Mouse (Mus musculus) liver, embryonic 16.5 days (tissue): ENCODE measurements around the gene Ndufaf3. TPM values are rescaled to one million over a fixed set of nuclear protein-coding genes. Genes with fewer than 3 reads are reported as not detected.

ENCODE experiments used
- ATAC-seq: fragments of 200-750 bp; cut with Nextera tagmentation; 2 replicates; pipeline ENCODE4 v1.8.0; 2017; ENCODE audit warnings: low read depth, mild to moderate bottlenecking, moderate number of reproducible peaks, moderate library complexity
- H3K27ac ChIP-seq: fragments of 300-500 bp; sonication (generic); 2 replicates; pipeline ENCODE4 v1.5.1; 2014; ENCODE audit warnings: mild to moderate bottlenecking, low read length
- H3K27me3 ChIP-seq: fragments of 300-500 bp; sonication (generic); 2 replicates; pipeline ENCODE4 v1.6.1; 2014; ENCODE audit warnings: low read depth, low read length, mixed read lengths; ENCODE audit not compliant: control insufficient read depth, insufficient read depth
- H3K36me3 ChIP-seq: fragments of 300-500 bp; sonication (generic); 2 replicates; pipeline ENCODE4 v1.6.1; 2014; ENCODE audit warnings: mild to moderate bottlenecking; ENCODE audit not compliant: control insufficient read depth, insufficient read depth
- H3K4me1 ChIP-seq: fragments of 300-500 bp; sonication (generic); 2 replicates; pipeline ENCODE4 v1.6.1; 2014; ENCODE audit warnings: low read depth, low read length, mixed read lengths; ENCODE audit not compliant: control insufficient read depth
- H3K4me2 ChIP-seq: fragments of 300-500 bp; sonication (generic); 2 replicates; pipeline ENCODE4 v1.6.1; 2014; ENCODE audit warnings: low read depth, low read length, mixed read lengths
- H3K4me3 ChIP-seq: fragments of 300-500 bp; sonication (generic); 2 replicates; pipeline ENCODE4 v1.5.1; 2014; ENCODE audit warnings: low read depth, mild to moderate bottlenecking, low read length
- H3K9ac ChIP-seq: fragments of 300-500 bp; sonication (generic); 2 replicates; pipeline ENCODE4 v1.6.1; 2014; ENCODE audit warnings: low read depth, low read length
- H3K9me3 ChIP-seq: fragments of 300-500 bp; sonication (generic); replicated peaks from 2 replicates; pipeline ENCODE4 v1.6.1; 2016; ENCODE audit warnings: low read length; ENCODE audit not compliant: control insufficient read depth
- WGBS: fragments of 180-500 bp; shearing (Covaris S2); extraction: QIAGEN DNeasy Blood & Tissue Kit; methylation state at CpG from one replicate; pipeline ENCODE4 v1.1.7; 2014; ENCODE audit not compliant: insufficient replicate concordance; 5-methylcytosine and 5-hydroxymethylcytosine counted together
- polyA plus RNA-seq: library from polyadenylated mRNA; unstranded; fragments of >200 nt; fragmentation: Nextera tagmentation; extraction: Ambion mirVana; gene quantifications from 2 replicates; pipeline ENCODE4 v1.2.1, GENCODE M21; 2015

Ndufaf3 gene
- polyA plus RNA-seq, 1 experiment from 2014 or later = 21.9 TPM

DNA sequence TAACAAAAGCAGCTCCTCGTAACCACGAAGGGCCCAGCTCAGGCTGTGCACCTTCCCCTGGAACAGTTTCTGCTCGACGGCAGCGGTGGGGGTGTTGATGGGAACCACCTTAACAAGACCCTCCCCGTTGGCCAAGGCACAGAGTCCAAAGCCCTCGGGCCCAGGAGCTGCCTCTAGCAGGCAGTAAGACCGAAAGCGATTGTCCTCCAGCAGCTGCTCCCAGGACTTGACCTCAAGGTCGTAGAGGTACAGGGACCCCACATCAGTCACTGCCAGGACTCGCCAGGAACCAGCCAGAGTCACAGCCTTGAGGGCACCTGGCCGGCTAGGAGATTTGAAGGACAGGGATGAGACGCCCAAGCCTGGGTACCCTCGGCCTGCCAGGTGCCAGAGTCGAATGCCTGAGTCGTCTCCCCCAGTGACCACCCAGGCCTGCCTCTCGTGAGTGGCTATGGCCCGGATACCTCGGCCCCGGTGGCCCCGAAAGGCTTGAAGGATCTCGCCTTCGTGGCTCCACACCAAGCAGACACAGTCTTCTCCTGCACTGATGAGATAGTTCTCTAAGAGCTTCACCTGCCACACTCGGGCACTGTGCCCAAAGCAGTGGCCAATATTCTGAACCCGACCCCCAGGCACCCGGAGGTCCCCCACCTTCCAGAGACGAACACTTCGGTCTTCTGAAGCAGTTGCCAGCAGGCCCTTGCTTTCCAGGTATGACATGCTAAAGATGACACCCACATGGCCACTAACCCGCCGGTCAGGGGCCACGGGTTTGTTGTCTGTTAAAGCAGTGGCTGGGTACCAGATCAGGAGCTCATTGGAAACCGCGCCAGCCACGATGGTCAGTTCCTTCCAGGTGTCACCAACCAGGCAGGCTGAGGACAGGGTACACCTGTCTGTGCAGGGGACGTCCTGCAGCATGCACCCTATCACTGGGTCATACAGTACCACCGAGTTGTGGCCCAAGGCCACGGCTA is 8.4 kb upstream of the Ndufaf3 start:
- Histone ChIP-seq H3K9ac (no peak overlapping the region), H3K36me3 (peaks cover 7% of the 10 kb centered on the region)
- 80% methylated on average over 37 of the region's 37 CpGs for WGBS

DNA sequence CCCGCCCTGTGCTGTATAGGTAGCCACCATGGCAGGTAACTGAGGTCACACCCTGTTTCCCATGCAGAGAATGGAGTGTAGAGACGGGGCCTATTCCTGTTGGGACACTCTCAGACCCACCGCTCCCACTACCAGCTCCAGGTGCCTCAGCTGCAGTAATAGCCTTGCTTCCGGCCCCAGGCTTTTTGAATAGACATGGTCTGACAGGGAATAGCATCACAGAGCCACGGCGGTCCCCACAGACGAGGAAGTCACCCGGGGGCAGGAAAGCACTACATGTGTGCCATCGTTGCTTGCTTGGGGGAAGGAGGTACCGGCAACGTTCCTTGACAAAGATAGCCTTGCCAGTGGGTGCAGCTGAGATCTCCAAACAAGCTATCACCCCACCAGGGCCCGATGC is 7.7 kb upstream of the Ndufaf3 start:
- no peak for ATAC-seq
- Histone ChIP-seq H3K36me3 (peaks cover 7% of the 10 kb centered on the region), H3K4me1 (peaks cover 27% of the 10 kb centered on the region), H3K9ac (no peak overlapping the region), H3K27me3 (no peaks in the 10 kb centered on the region), H3K9me3 (no peaks in the 10 kb centered on the region), H3K4me3 (no peak overlapping the region), H3K4me2 (no peak overlapping the region), H3K27ac (no peak overlapping the region)
- 69% methylated on average over 12 of the region's 12 CpGs for WGBS

More for the DNA sequence above, 8.4 kb upstream of the Ndufaf3 start:
- Histone ChIP-seq H3K27me3 (no peaks in the 10 kb centered on the region), H3K9me3 (no peaks in the 10 kb centered on the region), H3K4me2 (no peak overlapping the region), H3K4me3 (no peak overlapping the region), H3K4me1 (peaks cover 20% of the 10 kb centered on the region), H3K27ac (no peak overlapping the region)
- ATAC-seq = no peak

DNA sequence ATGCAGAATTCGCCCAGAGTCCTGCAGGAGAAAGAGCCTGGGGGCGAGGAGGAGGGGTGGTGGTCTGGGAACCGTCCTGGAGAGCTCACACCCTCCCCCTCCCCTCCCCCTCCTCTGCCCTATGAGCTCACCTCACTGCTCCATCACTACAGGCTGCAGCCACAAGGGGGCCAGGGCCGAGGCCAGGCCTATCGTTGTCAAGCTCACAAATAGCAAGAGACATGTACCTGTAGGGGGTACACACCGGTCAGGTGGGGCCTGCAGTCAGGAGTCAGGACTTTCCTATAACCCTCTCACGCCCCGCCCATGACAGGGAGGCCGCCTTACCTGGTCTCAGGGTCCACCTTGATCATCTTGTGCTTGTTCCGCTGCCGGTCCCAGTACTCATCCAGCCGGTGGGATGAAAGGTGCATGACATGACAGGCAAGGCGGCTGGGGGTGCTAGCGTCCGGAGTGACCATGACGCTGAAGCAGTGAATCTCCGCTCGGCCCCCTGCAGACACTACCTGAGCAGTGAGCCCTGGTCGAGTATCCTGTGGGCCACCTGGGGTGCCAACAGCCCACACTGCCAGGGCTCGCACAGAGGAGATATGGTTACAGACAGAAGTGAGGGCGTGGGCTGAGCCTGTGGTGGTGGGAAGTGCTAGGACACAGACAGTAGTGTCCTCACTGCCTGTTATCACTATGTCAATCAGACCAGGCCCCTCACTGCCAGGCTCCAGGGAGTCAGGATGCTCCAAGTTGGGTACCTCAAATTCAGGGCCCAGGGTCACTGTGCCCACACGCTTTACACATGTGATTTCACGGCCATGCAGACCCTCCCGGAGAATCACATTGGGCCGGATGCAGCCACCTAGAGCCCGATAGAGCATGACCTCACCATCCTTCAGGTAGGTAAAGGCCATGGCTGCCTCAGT is 6.8 kb upstream of the Ndufaf3 start:
- ATAC-seq = no peak
- 62% methylated on average over 26 of the region's 26 CpGs for WGBS
- no peak overlapping the region for H3K4me2 ChIP-seq
- H3K9me3 ChIP-seq = no peaks in the 10 kb centered on the region
- no peak overlapping the region for H3K27ac ChIP-seq
- H3K27me3 ChIP-seq = no peaks in the 10 kb centered on the region
- no peak overlapping the region for H3K9ac ChIP-seq
- no peak overlapping the region for H3K4me3 ChIP-seq
- H3K36me3 ChIP-seq = peaks cover 7% of the 10 kb centered on the region
- peaks cover 28% of the 10 kb centered on the region for H3K4me1 ChIP-seq

DNA sequence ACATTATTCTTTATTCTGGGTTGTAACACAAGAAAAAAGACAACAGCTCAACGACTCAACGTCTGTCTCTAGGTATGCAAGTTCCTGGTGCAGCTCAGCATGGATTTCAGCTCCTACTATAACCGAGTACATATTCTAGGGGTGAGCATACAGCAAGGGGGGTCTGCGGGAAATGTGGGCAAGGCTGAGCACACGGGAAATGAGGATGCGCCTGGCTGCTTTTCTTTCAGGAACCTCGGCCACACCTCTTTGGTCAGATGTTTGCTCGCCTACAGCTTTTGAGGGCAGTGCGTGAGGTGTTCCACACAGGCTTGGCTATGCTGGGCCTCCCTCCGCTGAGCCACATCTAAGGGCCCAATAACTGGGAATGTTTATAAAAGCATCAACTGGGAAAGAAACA is 5.1 kb upstream of the Ndufaf3 start:
- Histone ChIP-seq H3K4me3 (no peak overlapping the region), H3K4me1 (peaks cover 31% of the 10 kb centered on the region), H3K9me3 (no peaks in the 10 kb centered on the region), H3K36me3 (peaks cover 7% of the 10 kb centered on the region), H3K4me2 (no peak overlapping the region), H3K27ac (no peak overlapping the region), H3K27me3 (no peaks in the 10 kb centered on the region), H3K9ac (no peak overlapping the region)
- no peak for ATAC-seq
- 78% methylated on average over 10 of the region's 10 CpGs for WGBS

DNA sequence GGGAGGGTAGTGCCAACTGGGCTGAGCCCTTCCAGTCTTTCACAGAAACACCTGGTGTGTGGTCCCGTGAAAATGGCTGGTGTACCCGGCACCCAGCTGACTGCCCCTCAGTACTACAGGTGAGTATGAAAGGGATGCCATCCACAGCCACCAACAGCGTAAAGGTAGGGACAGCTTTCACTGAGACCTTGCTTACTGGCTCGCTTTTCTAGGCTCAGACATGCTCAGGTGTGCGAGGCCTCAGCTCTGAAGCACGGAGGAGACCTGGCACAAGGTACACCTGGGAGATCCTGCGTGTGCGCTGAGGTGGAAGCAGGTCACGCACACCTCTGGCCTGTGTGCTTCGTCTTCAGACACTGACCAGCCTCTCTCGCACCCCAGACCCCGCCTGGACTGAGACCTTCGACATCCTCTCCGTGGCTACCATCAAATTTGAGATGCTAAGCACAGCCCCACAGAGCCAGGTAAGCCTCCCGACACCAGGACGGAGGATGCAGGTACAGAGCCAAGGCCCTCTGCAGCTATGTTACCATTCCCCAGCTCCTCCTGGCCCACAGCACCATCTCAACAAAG is 4.3 kb upstream of the Ndufaf3 start:
- no peak for ATAC-seq
- H3K9me3 ChIP-seq = no peaks in the 10 kb centered on the region
- H3K9ac ChIP-seq = no peak overlapping the region
- H3K36me3 ChIP-seq = peaks cover 7% of the 10 kb centered on the region
- H3K27ac ChIP-seq = no peak overlapping the region
- H3K4me1 ChIP-seq = peaks cover 30% of the 10 kb centered on the region
- H3K4me2 ChIP-seq = no peak overlapping the region
- WGBS = 86% methylated on average over 16 of the region's 16 CpGs
- H3K27me3 ChIP-seq = no peaks in the 10 kb centered on the region
- H3K4me3 ChIP-seq = no peak overlapping the region

DNA sequence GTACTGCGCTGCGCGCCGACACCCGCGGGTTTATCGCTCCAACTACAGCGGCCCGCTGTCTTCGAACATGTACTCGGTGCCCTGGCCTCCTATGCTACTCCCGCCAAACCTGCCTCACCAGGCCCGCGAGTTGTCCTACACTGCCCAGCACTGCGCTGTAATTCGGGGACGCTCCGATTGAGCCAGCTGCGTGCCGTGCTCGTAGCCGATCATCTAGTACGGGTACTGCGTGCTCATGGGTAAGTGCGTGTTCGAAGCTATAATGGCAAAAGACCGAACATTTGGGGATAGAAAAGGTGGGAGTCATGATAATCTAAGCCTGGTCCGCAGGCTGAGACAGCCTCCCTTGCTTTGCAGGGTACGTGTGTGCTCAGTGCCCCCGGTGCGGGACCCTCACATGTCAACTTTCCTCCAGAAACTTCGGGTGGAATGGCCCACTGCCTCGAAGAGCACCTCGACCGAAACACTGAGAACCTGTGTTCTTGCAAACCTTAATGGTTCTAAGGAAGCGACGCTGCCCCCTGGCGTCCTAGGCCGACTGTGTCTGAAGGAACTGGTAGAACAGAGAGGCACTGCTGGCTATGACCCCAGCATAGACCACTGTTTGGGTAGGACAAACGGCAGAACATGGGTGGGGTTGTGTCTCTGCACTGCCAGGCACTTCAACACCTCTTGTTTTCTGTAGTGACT is 3.1 kb upstream of the Ndufaf3 start:
- Histone ChIP-seq H3K27me3 (no peaks in the 10 kb centered on the region), H3K36me3 (peaks cover 7% of the 10 kb centered on the region), H3K27ac (peak overlapping the region; percentile 46), H3K4me1 (peaks cover 40% of the 10 kb centered on the region), H3K4me3 (peak overlapping the region; percentile 85), H3K4me2 (peak overlapping the region; percentile 96), H3K9ac (peak overlapping the region; percentile 74), H3K9me3 (no peaks in the 10 kb centered on the region)
- WGBS = 1% methylated on average over 40 of the region's 40 CpGs
- peak; percentile 0; the same call in 1 of the 2 replicates for ATAC-seq

DNA sequence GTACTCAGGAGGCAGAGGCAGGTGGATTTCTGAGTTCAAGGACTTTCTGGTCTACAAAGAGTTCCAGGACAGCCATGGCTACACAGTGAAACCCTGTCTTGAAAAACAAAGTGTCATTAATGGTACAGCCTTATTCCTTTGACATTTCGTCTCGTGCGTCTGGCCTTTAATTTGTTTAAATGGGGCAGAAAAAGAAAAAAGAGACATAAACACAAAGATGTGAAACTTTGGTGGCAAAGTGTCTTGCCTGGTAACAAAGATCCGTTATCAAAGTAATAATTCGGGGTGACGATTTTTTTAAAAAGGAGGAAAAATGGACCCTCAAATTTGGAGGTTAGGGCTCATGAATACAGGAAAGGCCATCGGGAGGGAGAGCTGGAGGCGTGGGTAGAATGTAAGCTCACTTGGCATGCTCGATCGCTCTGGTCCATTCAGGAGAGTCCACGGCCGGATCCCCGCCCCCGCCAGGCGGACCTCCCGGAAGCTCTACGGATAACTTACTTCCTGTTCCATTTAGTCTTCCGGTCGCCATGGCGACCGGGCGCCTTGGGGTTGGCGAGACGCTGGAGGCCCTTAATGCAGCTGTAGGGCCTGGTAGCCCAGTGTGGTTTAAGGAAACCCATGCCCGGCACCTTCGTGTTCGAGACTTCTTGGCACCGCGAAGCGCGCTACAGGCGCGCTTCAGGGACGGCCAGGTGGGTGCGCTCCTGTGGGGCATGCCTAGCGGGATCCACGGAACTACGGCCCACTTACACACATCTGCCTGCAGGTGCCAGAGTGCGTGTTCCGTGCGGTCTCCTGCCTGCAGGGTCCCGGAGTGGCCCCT is 2.4 kb upstream of the Ndufaf3 start, which contains the start of gene Dalrd3:
Gene Dalrd3, plus strand, starts transcription at position 506 of the 826 bp plus-strand sequence.
- peak within 1 kb of the TSS; percentile 46 for H3K27ac ChIP-seq

More for the DNA sequence above, 2.4 kb upstream of the Ndufaf3 start, which contains the start of gene Dalrd3:
- ATAC-seq = peak; percentile 62
- H3K4me1 ChIP-seq = peaks cover 40% of the 10 kb centered on the region
- peak within 1 kb of the TSS; percentile 74 for H3K9ac ChIP-seq
- H3K4me3 ChIP-seq = peak within 1 kb of the TSS; percentile 87
- no peaks in the 10 kb centered on the region for H3K9me3 ChIP-seq
- H3K4me2 ChIP-seq = peak within 1 kb of the TSS; percentile 96
- H3K36me3 ChIP-seq = peaks cover 7% of the 10 kb centered on the region
- WGBS = 4% methylated on average over 42 of the region's 42 CpGs
- H3K27me3 ChIP-seq = no peaks in the 10 kb centered on the region
